Mouse (Mus musculus) cerebellum, adult 9-11 months (tissue): ENCODE measurements around the gene Tmem248.
A peak's percentile ranks its signal among the peaks of the same experiment; 100 is the strongest.

Experiments used
- DNase-seq: peaks from one replicate; pipeline ENCODE4 v3.0.0; 2022

Gene Tmem248

GRCm38 (mm10) chr5:130264433-130265005 is 47.6 kb downstream of the Tmem248 start:
- no peak for DNase-seq

GRCm38 (mm10) chr5:130266651-130267050 is 49.8 kb downstream of the Tmem248 start:
- DNase-seq = peak; percentile 44

DNA sequence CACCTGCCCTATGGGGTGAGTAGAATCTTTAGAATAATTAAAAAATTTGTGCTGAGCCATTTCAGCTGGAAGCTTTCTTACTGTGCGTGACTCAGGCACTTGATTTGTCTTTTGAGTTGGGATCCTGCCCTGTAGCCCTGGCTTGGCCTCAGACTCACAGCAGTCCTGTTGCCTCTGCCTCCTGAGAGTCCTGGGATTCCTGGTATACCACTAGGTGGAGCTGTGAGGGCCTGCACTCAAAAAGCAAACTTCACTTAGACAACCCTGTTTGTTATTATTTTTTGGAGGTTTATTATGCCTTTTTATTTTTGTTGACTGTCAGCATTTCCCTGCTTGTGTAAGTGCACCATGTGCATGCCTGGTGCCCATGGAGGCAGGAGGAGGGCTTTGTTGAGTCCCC is 50.4 kb downstream of the Tmem248 start:
- no peak for DNase-seq

DNA sequence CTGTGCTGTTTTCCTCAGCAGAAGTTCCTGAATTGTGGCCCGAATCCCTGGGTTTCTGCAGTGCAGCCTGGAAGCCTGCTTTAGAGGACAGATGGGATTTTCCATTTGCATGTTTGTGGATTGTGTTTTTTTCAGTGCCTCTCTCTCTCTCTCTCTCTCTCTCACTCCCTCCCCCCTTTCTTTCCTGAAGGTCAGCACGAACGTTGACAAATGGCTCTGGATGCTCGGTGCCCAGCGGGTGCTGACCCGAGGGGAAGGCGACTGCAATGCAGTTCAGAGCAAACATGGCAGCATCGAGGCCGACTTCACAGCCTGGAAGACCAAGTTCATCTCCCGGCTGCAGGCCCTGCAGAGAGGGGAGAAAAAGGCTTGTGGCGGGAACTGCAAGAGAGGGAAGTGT is 52.1 kb downstream of the Tmem248 start:
- peak; percentile 36 for DNase-seq

GRCm38 (mm10) chr5:130272344-130272743 is 55.5 kb downstream of the Tmem248 start:
- no peak for DNase-seq

DNA sequence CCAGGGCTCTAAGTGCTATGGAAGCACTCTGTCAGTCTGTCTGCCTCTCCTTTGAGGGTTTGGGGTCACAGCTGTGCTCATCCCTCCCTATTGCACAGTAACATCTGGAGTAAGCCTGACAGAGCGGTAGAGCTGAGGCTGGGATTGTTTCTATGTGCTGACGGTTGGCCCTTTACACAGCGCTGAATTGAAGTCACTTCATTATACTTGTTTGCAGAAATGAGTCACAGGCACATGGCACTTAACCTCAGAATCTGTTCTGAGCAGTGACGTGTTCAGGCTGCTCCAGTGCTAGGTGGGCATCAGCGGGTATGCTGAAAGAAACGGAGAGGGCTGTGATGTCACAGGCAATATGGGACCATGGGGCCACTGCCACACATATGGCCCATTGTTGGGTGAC is 56.2 kb downstream of the Tmem248 start:
- DNase-seq = no peak

DNA sequence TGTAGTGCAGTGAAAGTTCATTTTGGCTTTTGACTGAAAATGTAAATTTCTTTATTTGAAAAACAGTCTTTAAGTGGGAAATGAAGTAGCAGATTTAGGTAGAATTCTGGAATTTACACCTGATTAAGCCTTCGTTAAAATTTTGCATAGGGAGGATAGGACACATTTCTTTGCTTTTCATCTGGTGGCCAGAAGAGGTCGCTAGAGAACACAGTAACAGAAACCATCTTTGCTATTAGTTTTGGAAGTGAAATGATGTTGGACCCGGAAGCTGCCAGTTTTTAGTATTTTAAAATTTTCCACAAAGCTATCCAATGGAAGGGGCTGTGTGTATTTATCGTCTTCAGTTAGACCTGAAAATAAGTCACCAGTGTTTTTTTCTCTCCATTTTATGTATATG is 58.6 kb downstream of the Tmem248 start:
- no peak for DNase-seq

DNA sequence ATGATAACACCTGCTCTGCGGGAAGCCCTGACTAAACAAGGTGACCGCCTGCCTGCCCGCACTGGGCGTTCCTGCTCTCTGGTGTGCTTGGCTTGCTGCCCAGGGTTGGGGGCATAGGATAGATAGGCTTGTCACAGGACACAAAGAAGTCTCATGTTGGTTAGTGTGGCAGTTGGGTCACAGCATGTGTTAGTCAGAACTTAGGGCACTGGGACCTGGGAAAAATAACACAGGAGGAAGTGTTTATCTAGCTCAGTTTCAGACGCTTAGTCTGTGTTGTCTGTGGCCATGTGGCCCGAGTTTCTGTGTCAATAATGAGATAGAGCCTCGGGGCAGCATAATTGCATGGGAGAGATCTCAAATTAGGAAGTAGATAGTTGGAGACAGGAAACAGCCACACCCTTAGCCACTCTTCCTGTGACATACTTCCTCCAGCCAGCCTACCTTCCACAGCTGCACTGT is 61.2 kb downstream of the Tmem248 start:
- DNase-seq = no peak

- no peak for DNase-seq
Observed at GRCm38 (mm10) chr5:130283079-130283732, 66.3 kb downstream of the Tmem248 start.

DNA sequence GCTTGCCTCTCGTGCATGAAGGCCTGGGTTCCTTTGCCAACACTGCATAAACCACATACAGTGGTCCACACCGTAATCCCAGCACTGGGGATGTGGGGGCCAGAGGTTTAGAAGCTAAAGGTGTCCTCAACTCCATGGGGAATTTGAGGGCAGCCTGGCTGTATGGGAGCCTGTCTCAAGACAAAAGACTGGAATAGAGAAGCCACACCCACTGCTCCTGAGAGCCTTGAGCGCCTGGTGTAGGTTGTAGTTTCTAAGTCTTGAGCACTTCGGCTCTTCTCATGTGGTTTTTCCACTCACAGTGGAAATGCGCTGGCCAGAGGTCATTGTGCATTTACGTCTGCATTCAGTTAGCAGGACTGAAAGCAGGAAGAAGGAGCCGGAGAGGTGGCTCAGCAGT is 71.2 kb downstream of the Tmem248 start:
- DNase-seq = no peak

- no peak for DNase-seq
Observed at GRCm38 (mm10) chr5:130290242-130290641, 73.4 kb downstream of the Tmem248 start.

DNA sequence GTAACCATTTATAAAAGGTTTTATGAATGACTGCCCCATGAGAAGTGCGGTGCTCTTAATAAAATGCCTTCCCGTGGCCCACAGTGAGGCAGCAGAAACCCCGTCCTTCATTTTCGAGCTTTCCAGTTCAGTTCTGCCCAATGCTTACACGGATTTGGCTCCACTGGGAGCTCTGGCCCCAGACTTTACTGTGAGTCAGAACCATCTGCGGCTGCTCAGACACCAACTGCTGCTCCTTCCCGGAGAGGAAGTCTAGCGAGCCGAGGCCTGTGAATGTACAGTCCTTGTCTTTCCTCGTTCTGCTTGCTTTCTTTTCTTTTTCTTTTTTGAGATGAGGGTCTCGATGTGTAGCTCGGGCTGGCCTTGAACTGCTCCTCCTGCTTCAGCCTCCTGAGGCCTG is 73.9 kb downstream of the Tmem248 start:
- DNase-seq = peak; percentile 61

DNA sequence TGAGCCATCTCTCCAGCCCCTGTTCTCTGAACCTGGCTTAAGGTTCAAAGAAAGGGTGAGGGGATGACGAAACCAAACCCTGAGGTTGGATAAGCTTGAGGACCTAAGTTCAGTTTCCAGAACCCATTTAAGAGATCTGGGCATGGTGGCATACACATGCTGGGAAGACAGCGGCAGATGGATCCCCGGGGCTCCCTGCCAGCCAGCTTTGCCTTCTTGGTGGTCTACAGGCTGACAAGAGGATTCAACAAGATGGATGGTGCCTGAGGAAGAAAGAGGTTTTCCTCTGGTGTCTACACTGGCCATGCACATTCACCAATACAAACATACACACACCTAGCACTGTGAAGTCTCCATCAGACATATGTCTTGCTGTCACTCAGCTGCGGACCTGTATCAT is 76.1 kb downstream of the Tmem248 start:
- DNase-seq = no peak
